Mouse (Mus musculus) forebrain, postnatal 0 days (tissue): Measurements from ENCODE around the gene Pnliprp2. TPM values are rescaled to one million over a fixed set of nuclear protein-coding genes. Genes with fewer than 3 reads are reported as not detected.

Experiments used
- ATAC-seq: fragments of 200-750 bp; cut with Nextera tagmentation; 2 replicates; pipeline ENCODE4 v1.8.0; 2017; ENCODE audit warnings: mild to moderate bottlenecking, moderate library complexity
- DNase-seq: peaks from one replicate; pipeline ENCODE4 v3.0.0-alpha.2; 2015
- H3K27ac ChIP-seq: fragments of 300-500 bp; sonication (generic); 2 replicates; pipeline ENCODE4 v1.5.1; 2014; ENCODE audit warnings: low read depth, mild to moderate bottlenecking, antibody characterized with exemption, low read length, moderate library complexity, mixed read lengths
- H3K27me3 ChIP-seq: fragments of 300-500 bp; sonication (generic); 2 replicates; pipeline ENCODE4 v1.6.1; 2014; ENCODE audit warnings: mild to moderate bottlenecking, low read length, mixed read lengths; ENCODE audit not compliant: insufficient read depth
- H3K36me3 ChIP-seq: fragments of 300-500 bp; sonication (generic); 2 replicates; pipeline ENCODE4 v1.6.1; 2014; ENCODE audit warnings: mild to moderate bottlenecking, moderate library complexity; ENCODE audit not compliant: insufficient read depth
- H3K4me1 ChIP-seq: fragments of 300-500 bp; sonication (generic); 2 replicates; pipeline ENCODE4 v1.6.1; 2014; ENCODE audit warnings: antibody characterized with exemption; ENCODE audit not compliant: insufficient read depth
- H3K4me2 ChIP-seq: fragments of 300-500 bp; sonication (generic); 2 replicates; pipeline ENCODE4 v1.6.1; 2014; ENCODE audit warnings: low read depth, mild to moderate bottlenecking, moderate library complexity
- H3K4me3 ChIP-seq: fragments of 300-500 bp; sonication (generic); 2 replicates; pipeline ENCODE4 v1.5.1; 2014; ENCODE audit warnings: low read depth, low read length, mixed read lengths
- H3K9ac ChIP-seq: fragments of 300-500 bp; sonication (generic); 2 replicates; pipeline ENCODE4 v1.6.1; 2014; ENCODE audit warnings: mild to moderate bottlenecking
- H3K9me3 ChIP-seq: fragments of 300-500 bp; sonication (generic); 2 replicates; pipeline ENCODE4 v1.6.1; 2016; ENCODE audit warnings: low read length
- CTCF ChIP-seq: sonication (generic); IDR thresholded peaks from 2 replicates; pipeline ENCODE4 v1.5.1; 2016; ENCODE audit warnings: antibody characterized with exemption, control low read depth, low read depth
- WGBS: fragments of 180-500 bp; shearing (Covaris S2); extraction: QIAGEN DNeasy Blood & Tissue Kit; methylation state at CpG from one replicate; pipeline ENCODE4 v1.1.7; 2014; 5-methylcytosine and 5-hydroxymethylcytosine counted together
- polyA plus RNA-seq: library from polyadenylated mRNA; unstranded; fragments of >200 nt; fragmentation: Nextera tagmentation; extraction: Ambion mirVana; gene quantifications from 2 replicates; pipeline ENCODE4 v1.2.1, GENCODE M21; 2015
- total RNA-seq: library from RNA; depleted of rRNA; stranded (reverse); fragments of >200 nt; gene quantifications from 2 replicates; pipeline ENCODE4 v1.2.3, GENCODE M21; 2014; rRNA removed

Gene Pnliprp2
- total RNA-seq = 0.08 TPM in 1 of 2 replicates, not detected in the other
- 0.15 TPM in 1 of 2 replicates, not detected in the other for polyA plus RNA-seq

DNA sequence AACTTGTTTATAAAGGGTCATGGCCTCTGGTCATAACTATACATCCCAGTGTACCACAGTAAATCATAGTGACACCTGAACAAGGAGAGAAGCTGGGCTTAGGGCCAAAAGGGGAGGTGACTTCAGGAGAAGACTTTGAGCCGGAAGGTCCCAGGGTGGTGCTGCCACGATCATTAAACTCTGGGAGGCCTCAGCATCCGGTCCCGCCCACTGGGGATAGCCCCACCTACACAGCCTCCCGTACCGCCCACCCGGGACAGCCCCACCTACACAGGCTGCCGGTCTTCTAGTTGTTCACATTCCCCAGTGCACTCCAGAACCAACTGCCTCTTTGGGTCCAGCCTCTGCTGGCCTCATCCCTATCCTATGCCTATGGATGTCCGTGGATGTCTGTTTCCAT, at the start of gene Pnliprp2:
Pnliprp2 (plus strand) TSS at position 297 of the 400 bp plus-strand sequence.
- ATAC-seq (no peak), DNase-seq (no peak)
- Histone ChIP-seq H3K27ac (no peak within 1 kb of the TSS), H3K4me1 (0 out of 2 replicates have a peak, but pooled peaks cover 4% of the 10 kb centered on the region), H3K4me3 (no peak within 1 kb of the TSS), H3K27me3 (no peaks in the 10 kb centered on the region), H3K4me2 (no peak within 1 kb of the TSS), H3K9me3 (no peaks in the 10 kb centered on the region), H3K9ac (no peak within 1 kb of the TSS), H3K36me3 (no peaks in the 10 kb centered on the region)
- 68% methylated on average over 9 of the region's 9 CpGs for WGBS
- TF ChIP-seq CTCF = no peak

GRCm38 (mm10) chr19:58717925-58718324, 41.6 kb upstream of the Pnliprp2 start:
- Histone ChIP-seq H3K4me3 (no peak overlapping the region), H3K4me1 (no peaks in the 10 kb centered on the region), H3K27ac (no peak overlapping the region), H3K9me3 (no peaks in the 10 kb centered on the region), H3K4me2 (no peak overlapping the region), H3K36me3 (no peaks in the 10 kb centered on the region), H3K9ac (no peak overlapping the region), H3K27me3 (no peaks in the 10 kb centered on the region)
- ATAC-seq (no peak), DNase-seq (no peak)
- no peak for TF ChIP-seq CTCF
- WGBS = 88% methylated on average over 4 of the region's 4 CpGs

GRCm38 (mm10) chr19:58720439-58720838, 39.1 kb upstream of the Pnliprp2 start:
- DNase-seq (no peak), ATAC-seq (no peak)
- no peak for TF ChIP-seq CTCF

DNA sequence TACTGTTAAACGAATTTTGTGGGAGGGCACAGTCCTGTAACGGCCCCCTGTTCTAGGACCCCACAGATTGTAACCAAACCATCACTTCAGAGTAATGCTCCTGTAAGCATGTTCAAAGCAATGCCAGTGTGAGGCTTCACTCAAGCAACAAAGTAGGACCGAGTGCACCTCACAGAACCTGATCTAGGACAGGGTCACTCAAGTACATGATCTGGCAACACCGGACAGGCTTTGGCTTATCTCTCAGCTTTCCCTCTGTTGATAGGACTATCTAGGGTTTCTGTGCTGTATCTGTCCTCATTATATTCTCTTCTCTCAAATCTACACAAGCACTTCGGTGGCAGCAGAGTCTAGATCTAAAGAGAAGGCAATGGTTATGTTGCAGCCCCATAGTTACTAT, 33.0 kb upstream of the Pnliprp2 start:
- ATAC-seq (no peak), DNase-seq (no peak)
- Histone ChIP-seq H3K9me3 (no peaks in the 10 kb centered on the region), H3K4me2 (no peak overlapping the region), H3K4me3 (no peak overlapping the region), H3K4me1 (no peaks in the 10 kb centered on the region), H3K36me3 (no peaks in the 10 kb centered on the region), H3K9ac (no peak overlapping the region), H3K27me3 (no peaks in the 10 kb centered on the region), H3K27ac (no peak overlapping the region)
- TF ChIP-seq CTCF = no peak
- WGBS = 89% methylated on average over 5 of the region's 5 CpGs

More at GRCm38 (mm10) chr19:58720439-58720838, 39.1 kb upstream of the Pnliprp2 start:
- no peaks in the 10 kb centered on the region for H3K27me3 ChIP-seq
- H3K9me3 ChIP-seq = no peaks in the 10 kb centered on the region
- no peak overlapping the region for H3K4me2 ChIP-seq
- H3K4me1 ChIP-seq = no peaks in the 10 kb centered on the region
- H3K27ac ChIP-seq = no peak overlapping the region
- no peaks in the 10 kb centered on the region for H3K36me3 ChIP-seq
- no peak overlapping the region for H3K9ac ChIP-seq
- no peak overlapping the region for H3K4me3 ChIP-seq

DNA sequence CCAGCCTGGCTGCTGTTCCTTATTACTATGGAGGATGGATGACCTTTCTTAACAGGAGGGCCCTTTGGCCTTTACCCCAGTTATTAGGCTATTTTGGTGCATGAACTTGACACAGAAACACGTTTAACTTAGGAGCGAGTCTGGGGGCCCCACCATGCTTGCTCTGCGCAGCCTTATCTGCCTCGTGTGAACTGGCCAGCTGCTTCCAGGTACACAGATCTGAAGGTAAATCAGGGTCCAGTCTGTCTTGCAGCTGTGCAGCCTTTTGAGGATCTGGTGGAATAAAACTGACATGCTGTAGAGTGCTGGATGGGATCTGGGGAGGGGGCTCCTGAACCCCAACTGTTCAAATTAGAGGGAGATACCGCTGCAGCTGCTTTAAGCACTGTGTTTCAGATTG, 31.8 kb upstream of the Pnliprp2 start:
- no peak for TF ChIP-seq CTCF
- H3K4me2 ChIP-seq = no peak overlapping the region
- ATAC-seq (no peak), DNase-seq (no peak)
- H3K27ac ChIP-seq = no peak overlapping the region
- H3K27me3 ChIP-seq = no peaks in the 10 kb centered on the region
- H3K4me1 ChIP-seq = no peaks in the 10 kb centered on the region
- 86% methylated on average over 5 of the region's 5 CpGs for WGBS
- no peak overlapping the region for H3K9ac ChIP-seq
- no peaks in the 10 kb centered on the region for H3K9me3 ChIP-seq
- no peaks in the 10 kb centered on the region for H3K36me3 ChIP-seq
- no peak overlapping the region for H3K4me3 ChIP-seq

- TF ChIP-seq CTCF = no peak
- Histone ChIP-seq H3K4me3 (no peak within 1 kb of the TSS), H3K4me2 (0 out of 2 replicates have a peak within 1 kb of the TSS, but pooled peaks have one; percentile 13), H3K4me1 (no peaks in the 10 kb centered on the region), H3K9ac (no peak within 1 kb of the TSS), H3K36me3 (no peaks in the 10 kb centered on the region), H3K27me3 (no peaks in the 10 kb centered on the region), H3K9me3 (no peaks in the 10 kb centered on the region), H3K27ac (peak within 1 kb of the TSS; percentile 54; the same call in 1 of the 2 replicates)
- ATAC-seq = peak; percentile 63
- 42% methylated on average over 5 of the region's 5 CpGs for WGBS
- DNase-seq = peak; percentile 60
Measured at GRCm38 (mm10) chr19:58728445-58729031, 31.0 kb upstream of the Pnliprp2 start, which contains the start of gene Pnliprp1. Pnliprp1 (plus strand) TSS chr19:58728887.

DNA sequence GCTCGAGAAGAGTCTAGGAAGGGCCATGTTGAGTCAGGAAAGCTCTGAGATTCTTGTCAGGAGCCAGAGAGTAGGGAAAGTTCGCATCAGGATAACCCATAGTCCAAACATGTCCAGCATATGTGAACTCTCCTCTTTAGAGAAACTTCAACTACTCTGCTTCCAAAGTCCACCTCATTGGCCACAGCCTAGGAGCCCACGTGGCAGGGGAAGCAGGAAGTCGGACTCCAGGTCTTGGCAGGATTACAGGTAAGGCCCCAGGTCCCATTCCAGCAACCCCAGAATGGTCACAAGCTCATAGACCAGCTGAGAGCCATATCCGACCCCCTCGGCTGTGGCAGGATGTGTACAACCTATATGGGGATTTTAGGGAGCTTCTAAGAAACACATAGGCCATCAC, 26.3 kb upstream of the Pnliprp2 start:
- Histone ChIP-seq H3K27me3 (no peaks in the 10 kb centered on the region), H3K9me3 (no peaks in the 10 kb centered on the region), H3K4me2 (no peak overlapping the region), H3K4me1 (no peaks in the 10 kb centered on the region), H3K4me3 (no peak overlapping the region), H3K36me3 (no peaks in the 10 kb centered on the region), H3K27ac (no peak overlapping the region), H3K9ac (no peak overlapping the region)
- DNase-seq (no peak), ATAC-seq (no peak)
- WGBS = 90% methylated on average over 6 of the region's 6 CpGs
- TF ChIP-seq CTCF = no peak
